Mouse (Mus musculus) kidney, embryonic 15.5 days (tissue): ENCODE measurements around the gene Vps4b. TPM values are rescaled to one million over a fixed set of nuclear protein-coding genes. Genes with fewer than 3 reads are reported as not detected.
"Not testable (repeated sequence)": the region's sequence is repeated elsewhere in the genome, so short reads cannot be mapped to it uniquely, and the experiment has no call there.

ENCODE experiments used
- ATAC-seq: fragments of 200-750 bp; cut with Nextera tagmentation; replicated peaks from 2 replicates; pipeline ENCODE4 v1.8.0; 2017; ENCODE audit warnings: moderate TSS enrichment; ENCODE audit not compliant: low FRiP score
- H3K27ac ChIP-seq: fragments of 300-500 bp; sonication (generic); 2 replicates; pipeline ENCODE4 v1.5.1; 2015; ENCODE audit warnings: mild to moderate bottlenecking, inconsistent platforms
- H3K27me3 ChIP-seq: fragments of 300-500 bp; sonication (generic); 2 replicates; pipeline ENCODE4 v1.6.1; 2015; ENCODE audit warnings: inconsistent platforms
- H3K36me3 ChIP-seq: fragments of 300-500 bp; sonication (generic); 2 replicates; pipeline ENCODE4 v1.6.1; 2015; ENCODE audit warnings: inconsistent platforms
- H3K4me1 ChIP-seq: fragments of 300-500 bp; sonication (generic); 2 replicates; pipeline ENCODE4 v1.6.1; 2015; ENCODE audit warnings: inconsistent platforms
- H3K4me2 ChIP-seq: fragments of 300-500 bp; sonication (generic); 2 replicates; pipeline ENCODE4 v1.6.1; 2015; ENCODE audit warnings: moderate library complexity, mild to moderate bottlenecking, inconsistent platforms
- H3K4me3 ChIP-seq: fragments of 300-500 bp; sonication (generic); replicated peaks from 2 replicates; pipeline ENCODE4 v1.5.1; 2015; ENCODE audit warnings: mild to moderate bottlenecking, inconsistent platforms
- H3K9ac ChIP-seq: fragments of 300-500 bp; sonication (generic); 2 replicates; pipeline ENCODE4 v1.6.1; 2015; ENCODE audit warnings: mild to moderate bottlenecking, inconsistent platforms
- H3K9me3 ChIP-seq: fragments of 300-500 bp; sonication (generic); replicated peaks from 2 replicates; pipeline ENCODE4 v1.6.1; 2016; ENCODE audit warnings: inconsistent platforms
- WGBS: fragments of 180-500 bp; shearing (Covaris S2); methylation state at CpG from one replicate; pipeline ENCODE4 v1.1.7; 2015; ENCODE audit warnings: mixed read lengths; 5-methylcytosine and 5-hydroxymethylcytosine counted together
- polyA plus RNA-seq: library from polyadenylated mRNA; unstranded; fragments of >200 nt; fragmentation: Nextera tagmentation; extraction: Ambion mirVana; gene quantifications from 2 replicates; pipeline ENCODE4 v1.2.1, GENCODE M21; 2015

Vps4b gene
- polyA plus RNA-seq, 1 experiment from 2014 or later: 73.9 TPM

DNA sequence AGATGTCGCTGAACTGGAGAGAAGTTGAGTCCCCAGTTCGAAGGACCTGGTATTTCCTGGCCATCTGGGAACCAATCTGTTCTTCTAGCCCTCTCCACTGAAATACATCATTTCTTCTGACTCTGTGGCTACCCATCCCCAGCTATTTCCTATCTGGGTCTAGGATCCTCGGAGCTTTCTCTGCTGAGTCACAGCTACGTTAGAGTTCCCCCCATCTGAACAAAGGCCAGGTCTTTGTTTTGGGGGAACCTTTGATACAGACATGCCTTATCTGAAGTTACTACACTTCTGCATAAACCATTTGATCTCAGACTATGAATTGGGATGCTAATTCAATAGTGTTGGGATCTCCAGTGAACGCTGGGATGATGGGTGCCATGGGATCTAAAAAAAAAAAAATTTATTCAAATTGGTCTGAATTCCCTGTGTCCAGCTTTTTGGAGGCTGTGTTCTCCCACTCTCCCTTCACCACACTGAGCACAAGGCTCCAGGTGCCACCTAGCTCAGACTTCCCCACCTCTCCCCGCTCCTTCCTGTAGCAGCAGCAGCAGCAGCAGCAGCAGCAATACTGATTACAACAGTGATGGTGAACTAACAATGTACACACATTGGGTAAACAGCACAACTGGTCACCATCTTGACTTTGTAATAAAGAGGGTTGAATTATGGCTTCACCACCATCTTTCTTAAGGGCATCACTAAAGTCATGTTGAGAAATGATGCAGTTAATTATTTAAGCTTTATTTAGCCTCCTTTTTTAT, 47.8 kb downstream of the Vps4b start:
- H3K9ac ChIP-seq: no peak overlapping the region
- 88% methylated on average over 6 of the region's 6 CpGs for WGBS
- H3K4me3 ChIP-seq: no peak overlapping the region
- H3K36me3 ChIP-seq: peaks cover 42% of the 10 kb centered on the region
- H3K4me2 ChIP-seq: no peak overlapping the region
- no peaks in the 10 kb centered on the region for H3K9me3 ChIP-seq
- H3K27ac ChIP-seq: no peak overlapping the region
- H3K27me3 ChIP-seq: no peaks in the 10 kb centered on the region
- no peaks in the 10 kb centered on the region for H3K4me1 ChIP-seq
- ATAC-seq: no peak

DNA sequence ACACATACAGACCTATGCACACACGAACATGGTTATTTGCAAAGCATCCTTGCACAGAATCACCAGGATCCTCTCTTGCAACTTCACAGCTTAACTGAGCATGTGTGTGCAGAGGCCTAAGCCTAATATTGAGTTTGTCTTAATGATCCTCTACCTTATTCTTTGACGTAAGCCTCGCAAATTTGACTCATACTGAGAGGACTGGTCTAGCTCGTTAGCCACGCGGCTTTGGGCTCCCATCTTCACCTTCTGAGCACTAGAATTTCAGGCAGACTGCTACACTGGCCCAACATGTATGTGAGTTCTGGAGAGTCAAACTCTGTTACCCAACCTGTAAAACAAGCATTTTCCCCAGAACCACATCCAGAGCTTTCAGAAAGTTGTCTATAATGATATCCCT, 53.5 kb downstream of the Vps4b start:
- H3K36me3 ChIP-seq: peaks cover 35% of the 10 kb centered on the region
- no peaks in the 10 kb centered on the region for H3K9me3 ChIP-seq
- no peak overlapping the region for H3K4me3 ChIP-seq
- H3K27ac ChIP-seq: no peak overlapping the region
- WGBS: 95% methylated on average over 6 of the region's 6 CpGs
- no peaks in the 10 kb centered on the region for H3K27me3 ChIP-seq
- H3K4me1 ChIP-seq: no peaks in the 10 kb centered on the region
- ATAC-seq: no peak
- H3K9ac ChIP-seq: no peak overlapping the region
- H3K4me2 ChIP-seq: no peak overlapping the region

DNA sequence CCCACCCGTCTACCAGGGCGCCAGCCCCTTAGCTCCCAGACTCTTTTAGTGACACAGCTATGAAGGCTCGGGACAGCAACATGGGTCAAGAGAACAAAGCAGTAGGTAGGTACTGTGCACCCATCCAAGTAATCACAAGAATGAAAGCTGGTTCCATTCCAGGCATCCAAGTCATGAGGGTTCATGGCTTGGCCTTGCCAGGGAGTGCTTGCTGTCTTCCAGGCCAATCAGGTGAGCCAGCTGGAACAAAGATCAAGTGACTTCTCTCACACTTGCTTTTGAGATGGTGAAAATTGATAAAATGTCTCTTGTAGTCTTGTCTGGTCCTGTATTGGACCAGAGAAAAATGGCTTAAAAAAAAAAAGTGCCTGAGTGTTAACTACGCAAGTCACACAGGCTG, 55.8 kb downstream of the Vps4b start:
- no peak overlapping the region for H3K4me2 ChIP-seq
- no peaks in the 10 kb centered on the region for H3K9me3 ChIP-seq
- no peak overlapping the region for H3K4me3 ChIP-seq
- no peak for ATAC-seq
- H3K27me3 ChIP-seq: no peaks in the 10 kb centered on the region
- 97% methylated on average over 4 of the region's 4 CpGs for WGBS
- no peaks in the 10 kb centered on the region for H3K4me1 ChIP-seq
- no peak overlapping the region for H3K27ac ChIP-seq
- peaks cover 30% of the 10 kb centered on the region for H3K36me3 ChIP-seq
- H3K9ac ChIP-seq: no peak overlapping the region

DNA sequence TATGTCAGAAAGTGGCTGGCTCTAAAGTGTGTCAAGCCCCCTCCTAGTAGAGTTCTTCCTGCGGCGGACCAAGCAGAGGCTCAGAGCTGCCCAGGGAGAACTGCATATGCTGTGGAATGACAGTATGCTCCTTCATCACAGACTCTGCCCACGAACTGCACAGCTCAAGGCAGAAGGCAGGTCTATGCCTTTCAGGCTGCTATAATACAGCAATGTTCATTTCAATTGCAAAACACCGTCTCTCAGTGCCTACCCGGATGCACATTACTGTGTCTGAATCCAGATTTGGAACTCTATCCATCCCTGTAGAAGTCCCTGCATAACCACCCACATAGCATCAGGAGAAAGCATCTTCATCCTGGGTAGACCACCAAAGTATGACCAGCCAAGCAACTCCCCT, 56.7 kb downstream of the Vps4b start:
- Histone ChIP-seq H3K36me3 (peaks cover 31% of the 10 kb centered on the region), H3K27ac (no peak overlapping the region), H3K4me3 (no peak overlapping the region), H3K27me3 (no peaks in the 10 kb centered on the region), H3K4me1 (no peaks in the 10 kb centered on the region), H3K9me3 (no peaks in the 10 kb centered on the region), H3K9ac (no peak overlapping the region), H3K4me2 (no peak overlapping the region)
- WGBS: 92% methylated on average over 5 of the region's 5 CpGs
- no peak for ATAC-seq

DNA sequence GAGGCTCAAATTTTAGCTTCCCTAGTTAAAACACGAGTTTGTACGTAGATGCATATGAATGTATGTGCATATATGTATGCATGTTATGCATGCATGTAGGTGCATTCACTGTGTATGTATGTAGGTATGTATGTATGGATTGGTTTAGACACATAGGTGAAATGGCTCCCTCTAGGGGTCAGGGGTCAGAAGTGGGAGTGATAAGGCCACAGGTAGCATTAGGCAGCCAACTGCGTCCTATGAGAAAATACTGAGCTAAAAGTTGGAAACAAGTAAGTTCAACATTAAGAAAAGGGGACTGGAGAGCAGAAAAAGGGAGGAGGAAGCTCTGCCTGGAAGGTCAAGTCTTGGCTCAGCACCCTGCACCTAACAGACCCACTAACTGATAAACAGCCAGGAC, 58.4 kb downstream of the Vps4b start:
- H3K36me3 ChIP-seq: peaks cover 39% of the 10 kb centered on the region
- no peaks in the 10 kb centered on the region for H3K9me3 ChIP-seq
- no peak overlapping the region for H3K27ac ChIP-seq
- WGBS: 88% methylated on average over 3 of the region's 3 CpGs
- H3K9ac ChIP-seq: no peak overlapping the region
- H3K27me3 ChIP-seq: no peaks in the 10 kb centered on the region
- H3K4me3 ChIP-seq: no peak overlapping the region
- H3K4me2 ChIP-seq: no peak overlapping the region
- no peaks in the 10 kb centered on the region for H3K4me1 ChIP-seq
- no peak for ATAC-seq

DNA sequence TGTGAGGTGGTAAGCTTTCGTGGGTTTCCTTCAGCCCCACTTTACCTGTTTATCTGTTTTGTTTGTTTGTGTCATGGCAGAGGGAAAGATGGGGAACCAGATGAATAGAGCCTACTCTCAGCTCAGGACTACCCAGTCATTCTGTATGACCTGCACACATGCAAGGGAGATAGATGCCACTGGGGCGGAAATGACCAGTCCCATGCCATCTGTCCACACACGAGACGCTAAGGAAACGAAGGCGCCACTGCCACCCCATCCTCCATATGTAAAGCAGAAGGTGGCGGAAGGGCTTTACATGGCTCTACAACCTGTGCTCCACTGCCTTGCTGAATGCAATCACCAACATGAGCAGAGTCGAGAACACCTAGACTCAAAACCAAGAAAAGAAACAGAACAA, 60.3 kb downstream of the Vps4b start:
- H3K27me3 ChIP-seq: no peaks in the 10 kb centered on the region
- H3K4me2 ChIP-seq: no peak overlapping the region
- no peak for ATAC-seq
- H3K9ac ChIP-seq: no peak overlapping the region
- WGBS: 95% methylated on average over 8 of the region's 8 CpGs
- H3K4me3 ChIP-seq: no peak overlapping the region
- H3K27ac ChIP-seq: no peak overlapping the region
- H3K9me3 ChIP-seq: no peaks in the 10 kb centered on the region
- H3K36me3 ChIP-seq: peaks cover 30% of the 10 kb centered on the region
- H3K4me1 ChIP-seq: no peaks in the 10 kb centered on the region

DNA sequence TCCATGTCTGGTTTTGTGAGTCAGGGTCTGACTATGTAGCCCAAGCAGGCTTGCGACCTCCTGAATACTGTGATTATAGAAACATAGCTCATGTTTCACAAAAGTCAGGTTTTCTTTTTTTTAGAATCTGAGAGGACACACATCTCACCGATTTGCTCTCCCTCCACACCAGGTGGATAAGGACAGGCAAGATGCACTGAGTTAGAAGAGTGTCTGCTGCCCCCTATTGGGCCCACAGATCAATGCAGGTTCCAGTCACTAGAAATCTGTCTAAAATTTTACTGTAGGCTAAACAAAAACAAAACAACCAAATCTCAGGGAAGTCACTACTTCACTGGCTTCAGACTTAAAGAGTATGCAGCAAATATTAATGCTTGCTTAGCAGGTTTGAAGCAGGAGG, 60.9 kb downstream of the Vps4b start:
- Histone ChIP-seq H3K36me3 (peaks cover 30% of the 10 kb centered on the region), H3K4me3 (no peak overlapping the region), H3K27me3 (no peaks in the 10 kb centered on the region), H3K9ac (no peak overlapping the region), H3K4me1 (no peaks in the 10 kb centered on the region), H3K4me2 (no peak overlapping the region), H3K9me3 (no peaks in the 10 kb centered on the region), H3K27ac (no peak overlapping the region)
- WGBS: 44% methylated on average over 2 of the region's 2 CpGs
- no peak for ATAC-seq

DNA sequence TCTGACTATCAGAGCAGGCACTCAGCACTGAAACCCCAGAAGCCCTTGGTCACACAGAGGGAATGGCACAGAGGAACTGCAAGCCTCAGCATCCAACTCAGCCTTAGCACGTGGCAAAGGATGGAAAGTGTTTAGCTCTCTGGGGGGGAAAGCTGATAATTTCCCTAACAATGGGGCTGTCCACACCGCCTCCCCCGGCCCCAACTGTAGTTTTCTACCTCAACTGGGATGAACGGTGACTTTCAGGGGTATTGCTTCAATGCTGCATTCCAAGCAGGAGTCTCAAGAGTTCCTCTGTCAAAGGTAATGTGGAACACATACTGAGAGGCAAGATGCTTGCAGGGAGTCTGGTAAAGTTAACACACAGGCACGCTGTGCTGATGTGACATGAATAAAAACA, 74.5 kb downstream of the Vps4b start:
- no peak overlapping the region for H3K9ac ChIP-seq
- no peaks in the 10 kb centered on the region for H3K9me3 ChIP-seq
- H3K27ac ChIP-seq: no peak overlapping the region
- H3K4me3 ChIP-seq: no peak overlapping the region
- no peak overlapping the region for H3K4me2 ChIP-seq
- no peaks in the 10 kb centered on the region for H3K27me3 ChIP-seq
- H3K4me1 ChIP-seq: peaks cover 6% of the 10 kb centered on the region; the same call in 1 of the 2 replicates
- ATAC-seq: no peak
- WGBS: 62% methylated on average over 5 of the region's 5 CpGs
- H3K36me3 ChIP-seq: peaks cover 10% of the 10 kb centered on the region; the same call in 1 of the 2 replicates

DNA sequence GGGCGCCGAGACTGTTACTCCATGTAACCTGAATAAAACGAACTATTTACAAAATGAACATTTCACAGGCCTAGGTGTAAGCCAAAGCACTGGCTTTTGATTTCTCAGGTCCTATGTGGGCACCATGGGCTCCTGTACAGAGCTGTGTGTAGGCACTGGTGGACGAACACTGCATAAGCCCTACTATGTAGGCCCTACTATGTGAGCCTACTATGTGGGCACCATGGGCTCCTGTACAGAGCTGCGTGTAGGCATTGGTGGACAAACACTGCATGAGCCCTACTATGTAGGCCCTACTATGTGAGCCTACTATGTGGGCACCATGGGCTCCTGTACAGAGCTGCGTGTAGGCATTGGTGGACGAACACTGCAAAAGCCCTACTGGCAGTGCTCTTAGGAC, 78.8 kb downstream of the Vps4b start:
- H3K4me2 ChIP-seq, H3K27me3 ChIP-seq, H3K27ac ChIP-seq, H3K9me3 ChIP-seq, H3K4me3 ChIP-seq, H3K36me3 ChIP-seq, ATAC-seq, H3K9ac ChIP-seq: not testable (repeated sequence)
- peaks cover 22% of the 10 kb centered on the region for H3K4me1 ChIP-seq
- 71% methylated on average over 7 of the region's 7 CpGs for WGBS

DNA sequence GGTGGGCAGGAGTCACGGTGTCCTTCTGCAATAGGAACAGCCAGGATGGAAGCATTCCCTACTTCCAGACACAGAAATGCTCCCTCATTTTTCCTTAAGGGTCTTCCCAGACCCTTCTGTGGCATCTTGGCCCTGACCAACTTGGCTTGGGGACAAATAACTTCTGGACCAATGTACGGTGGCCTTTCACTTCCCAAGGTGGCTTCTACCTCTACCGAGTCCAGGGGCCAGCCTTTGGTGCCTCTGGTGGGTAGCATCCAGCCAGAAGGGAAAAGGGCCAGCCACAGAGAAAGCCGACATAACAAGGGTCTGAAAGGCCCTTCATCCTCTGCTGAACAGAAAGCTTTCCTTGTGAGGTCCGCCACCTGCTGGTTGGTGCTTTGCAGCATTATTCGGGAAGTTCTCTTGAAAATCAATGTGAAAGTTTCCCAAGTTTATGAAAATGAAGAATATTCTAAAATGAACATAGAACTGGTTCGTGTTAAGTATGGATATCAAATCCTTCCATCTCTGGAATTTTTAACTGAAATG, 79.4 kb downstream of the Vps4b start:
- no peak overlapping the region for H3K4me3 ChIP-seq
- H3K4me1 ChIP-seq: peaks cover 28% of the 10 kb centered on the region
- WGBS: 28% methylated on average over 7 of the region's 7 CpGs
- no peak overlapping the region for H3K9ac ChIP-seq
- no peaks in the 10 kb centered on the region for H3K9me3 ChIP-seq
- H3K4me2 ChIP-seq: no peak overlapping the region
- no peaks in the 10 kb centered on the region for H3K36me3 ChIP-seq
- no peak for ATAC-seq
- H3K27me3 ChIP-seq: no peaks in the 10 kb centered on the region
- no peak overlapping the region for H3K27ac ChIP-seq

DNA sequence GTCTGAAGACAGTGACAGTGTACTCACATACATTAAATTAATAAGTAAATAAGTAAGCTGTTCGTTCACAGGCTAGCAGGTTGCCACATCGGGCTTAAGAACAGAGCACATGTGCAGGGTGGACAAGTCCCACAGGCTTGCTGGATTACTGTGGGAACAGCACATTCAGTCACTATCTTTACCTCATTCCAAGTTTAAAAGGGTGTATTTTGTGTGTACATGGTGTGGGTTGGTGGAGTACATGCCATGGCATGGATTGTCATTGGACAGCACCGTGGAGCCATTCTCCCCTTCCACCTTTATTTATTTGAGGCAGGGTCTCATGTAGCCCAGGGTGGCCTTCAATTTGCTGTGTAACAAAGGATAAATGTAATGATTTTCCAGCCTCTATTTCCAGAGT, 80.4 kb downstream of the Vps4b start:
- Histone ChIP-seq H3K9me3 (no peaks in the 10 kb centered on the region), H3K36me3 (no peaks in the 10 kb centered on the region), H3K4me1 (peaks cover 37% of the 10 kb centered on the region), H3K4me2 (no peak overlapping the region), H3K9ac (no peak overlapping the region), H3K4me3 (no peak overlapping the region), H3K27me3 (no peaks in the 10 kb centered on the region), H3K27ac (no peak overlapping the region)
- WGBS: 84% methylated on average over 3 of the region's 3 CpGs
- ATAC-seq: no peak

DNA sequence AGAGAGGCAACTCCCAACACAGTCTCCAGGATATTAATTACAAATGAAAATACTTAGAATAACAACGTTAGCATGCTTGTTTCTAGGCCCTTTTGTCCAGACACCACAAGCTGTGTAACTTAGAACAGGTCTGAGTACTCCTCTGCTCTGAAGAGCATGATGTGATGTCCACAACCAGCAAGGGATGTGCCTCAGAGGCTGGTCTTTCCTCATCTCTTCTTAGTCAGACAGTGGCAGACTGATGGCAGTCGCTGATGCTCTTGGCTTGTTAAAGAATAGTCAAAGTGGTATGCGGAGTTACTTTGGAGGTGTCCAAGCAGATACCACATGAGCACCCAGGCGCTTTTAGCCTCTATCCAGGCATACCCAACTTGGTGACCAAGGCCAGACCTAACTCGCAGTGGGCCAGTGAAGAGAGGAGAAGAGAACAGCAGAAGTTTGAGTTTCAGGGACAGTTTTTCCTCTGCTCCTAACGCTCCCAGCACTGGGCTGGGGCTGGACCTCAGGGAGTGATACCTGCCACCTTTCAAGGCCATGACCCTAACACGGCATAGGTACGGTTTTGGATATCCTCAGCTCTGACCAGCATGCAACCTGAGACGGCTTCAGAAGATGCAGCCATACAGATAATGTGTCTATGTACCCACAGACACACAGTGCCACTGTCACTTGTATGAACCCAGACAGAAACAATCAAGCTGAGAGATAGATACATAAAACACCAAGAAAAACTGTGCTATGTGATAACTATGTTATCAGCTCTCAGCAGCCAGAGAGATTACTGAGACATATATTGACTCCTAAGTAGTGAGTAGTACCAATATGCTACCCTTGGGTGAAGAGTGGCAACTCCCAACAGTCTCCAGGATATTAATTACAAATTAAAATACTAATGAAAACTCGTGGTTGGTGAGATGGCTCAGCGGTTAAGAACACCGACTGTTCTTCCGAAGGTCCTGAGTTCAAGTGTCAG, 81.1 kb downstream of the Vps4b start:
- Histone ChIP-seq H3K4me2 (peak overlapping the region; percentile 90; the same call in 1 of the 2 replicates), H3K4me1 (peaks cover 37% of the 10 kb centered on the region)

More for the DNA sequence above, 81.1 kb downstream of the Vps4b start:
- WGBS: 71% methylated on average over 13 of the region's 13 CpGs
- Histone ChIP-seq H3K27me3 (no peaks in the 10 kb centered on the region), H3K9ac (no peak overlapping the region), H3K9me3 (no peaks in the 10 kb centered on the region), H3K36me3 (no peaks in the 10 kb centered on the region), H3K4me3 (0 out of 2 replicates have a peak overlapping the region, but pooled peaks have one; percentile 83), H3K27ac (peak overlapping the region; percentile 95)
- ATAC-seq: no peak
